Mouse (Mus musculus) T-helper 17 cell (primary cell): ENCODE data around the gene Fgf4.

Source experiments
- in situ Hi-C, 2 experiments: fragments of 300-600 bp; cut with MboI, MseI; formaldehyde crosslinking; loops; 1 replicate in 1 of 2; 2 replicates in 1 of 2; pipeline ENCODE4 v1.15.1; 2025; ENCODE audit warnings: high pct_unique_total_duplicates in 2 of 2

Fgf4 gene

DNA sequence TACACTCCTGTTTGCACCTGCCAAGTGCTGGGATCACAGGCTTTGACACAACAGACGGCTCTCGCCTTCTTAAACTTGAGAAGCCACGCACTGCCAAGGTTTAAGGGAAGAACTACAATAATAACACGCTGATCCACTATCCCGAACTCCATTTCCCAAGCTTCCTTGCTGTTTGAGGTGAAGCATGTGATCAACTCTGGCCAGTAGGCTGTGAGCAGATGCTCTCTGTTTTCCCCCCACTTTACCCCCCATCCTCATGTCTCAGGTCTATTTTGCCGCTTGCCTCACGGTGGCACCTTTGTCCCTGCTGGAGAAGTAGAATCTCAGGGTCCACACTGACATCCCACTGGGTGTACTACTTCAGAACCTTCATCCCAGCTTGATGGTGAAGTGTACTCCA, 61.5 kb downstream of the Fgf4 start:
- in situ Hi-C loops: no loop called here

DNA sequence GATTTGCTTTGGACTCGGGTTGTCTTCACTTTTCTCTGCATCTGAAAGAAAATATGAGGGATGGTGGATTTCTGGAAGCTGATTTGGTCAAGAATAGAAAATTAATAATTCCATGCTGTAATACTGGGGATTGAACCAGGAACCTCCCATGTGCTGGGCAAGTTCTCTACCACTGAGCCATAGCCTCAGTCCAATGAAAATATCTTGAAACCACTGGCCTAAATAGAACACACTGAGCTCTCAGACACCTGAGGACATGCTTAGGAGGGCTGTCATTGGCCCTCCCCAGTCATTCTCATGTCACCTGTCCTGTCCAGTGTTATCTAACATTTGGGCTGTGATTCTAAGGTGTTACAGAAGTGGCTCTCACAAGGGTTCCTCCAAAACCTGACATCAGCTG, 64.0 kb downstream of the Fgf4 start:
- in situ Hi-C loops: no loop called here

DNA sequence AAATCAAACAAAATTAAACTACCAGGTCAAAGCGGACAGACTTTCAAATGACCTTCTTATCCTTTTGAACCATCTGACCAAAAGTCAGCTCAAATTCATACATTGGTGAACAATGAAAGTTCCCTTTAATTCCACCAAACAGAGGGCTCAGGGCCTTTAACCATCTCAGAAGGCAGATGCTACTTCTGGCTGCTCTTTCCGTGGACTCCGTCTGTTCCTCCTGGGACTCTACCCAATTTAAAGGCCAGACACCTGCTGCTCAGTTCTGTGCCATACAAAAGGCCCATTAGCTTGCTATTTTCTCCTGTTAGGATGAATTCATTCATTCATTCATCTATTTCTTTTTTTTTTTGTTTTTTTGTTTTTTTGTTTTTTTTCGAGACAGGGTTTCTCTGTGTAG, 65.7 kb downstream of the Fgf4 start:
- in situ Hi-C loops: no loop called here

DNA sequence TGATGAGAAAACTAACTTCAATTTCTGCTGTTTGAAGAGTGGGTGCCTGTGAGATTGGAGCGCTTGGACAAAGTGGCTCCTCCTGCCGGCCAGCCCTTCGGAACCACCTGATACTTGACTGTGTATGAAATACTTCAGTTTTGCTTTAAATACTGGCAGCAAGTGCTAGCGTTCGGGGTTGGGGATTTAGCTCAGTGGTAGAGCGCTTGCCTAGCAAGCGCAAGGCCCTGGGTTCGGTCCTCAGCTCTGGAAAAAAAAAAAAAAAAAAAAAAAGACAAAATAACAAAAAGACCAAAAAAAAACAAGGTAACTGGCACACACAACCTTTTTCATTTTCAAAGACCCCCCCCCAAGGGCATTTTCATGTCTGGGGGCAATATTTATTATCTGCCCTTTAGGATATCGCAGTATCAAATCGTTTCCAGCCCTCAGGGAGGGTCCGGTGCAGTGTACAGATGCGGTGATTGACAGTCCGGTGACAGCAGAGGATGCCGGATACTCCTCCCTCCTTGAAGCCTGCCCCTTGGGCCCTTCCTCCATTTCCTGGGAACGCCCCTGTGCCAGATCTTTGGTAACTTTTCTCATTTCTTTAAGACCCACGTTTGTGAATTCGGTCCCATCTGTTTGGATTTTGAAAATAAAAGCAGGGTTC, 67.3 kb downstream of the Fgf4 start:
- in situ Hi-C loops: no loop called here
